Mouse (Mus musculus): ENCODE data around the gene Msh5. TPM values are rescaled to one million over a fixed set of nuclear protein-coding genes. Genes with fewer than 3 reads are reported as not detected.
"Not testable (repeated sequence)": the region's sequence is repeated elsewhere in the genome, so short reads cannot be mapped to it uniquely, and the experiment has no call there.

The Msh5 gene
- polyA plus RNA-seq, 1 experiment from 2014 or later = 2.3 TPM

GRCm38 (mm10) chr17:35044904-35045806 is 1.4 kb downstream of the Msh5 start:
- H3K9ac ChIP-seq (ENCODE audit: low read length) = no peak overlapping the region
- peaks cover 12% of the 10 kb centered on the region; the same call in 1 of the 2 replicates for H3K4me1 ChIP-seq (ENCODE audit: control insufficient read depth, insufficient read depth, low read length)
- H3K27me3 ChIP-seq (replicated peaks; ENCODE audit: control insufficient read depth, insufficient read depth, low read length) = no peaks in the 10 kb centered on the region
- no peaks in the 10 kb centered on the region for H3K9me3 ChIP-seq (replicated peaks; ENCODE audit: control insufficient read depth, low read length)
- no peaks in the 10 kb centered on the region for H3K36me3 ChIP-seq (ENCODE audit: control insufficient read depth, insufficient read depth, low read length)
- H3K4me3 ChIP-seq (ENCODE audit: low read depth, low read length) = peak overlapping the region; percentile 52
- DNase-seq (ENCODE audit: low spot score) = no peak
- WGBS = 92% methylated on average over 7 of the region's 7 CpGs
- H3K27ac ChIP-seq (ENCODE audit: low read depth, low read length) = no peak overlapping the region
- H3K4me2 ChIP-seq (ENCODE audit: low read length) = peak overlapping the region; percentile 98
- ATAC-seq = no peak

- WGBS = 87% methylated on average over 4 of the region's 4 CpGs
- ATAC-seq = no peak
Observed at GRCm38 (mm10) chr17:35043794-35044193, 2.8 kb downstream of the Msh5 start.

GRCm38 (mm10) chr17:35039121-35039873 is 7.2 kb downstream of the Msh5 start:
- Histone ChIP-seq H3K27ac (ENCODE audit: low read depth, low read length) (no peak overlapping the region), H3K36me3 (ENCODE audit: control insufficient read depth, insufficient read depth, low read length) (no peaks in the 10 kb centered on the region), H3K4me1 (ENCODE audit: control insufficient read depth, insufficient read depth, low read length) (no peaks in the 10 kb centered on the region), H3K4me3 (ENCODE audit: low read depth, low read length) (no peak overlapping the region), H3K4me2 (ENCODE audit: low read length) (no peak overlapping the region), H3K9ac (ENCODE audit: low read length) (no peak overlapping the region), H3K27me3 (replicated peaks; ENCODE audit: control insufficient read depth, insufficient read depth, low read length) (no peaks in the 10 kb centered on the region), H3K9me3 (replicated peaks; ENCODE audit: control insufficient read depth, low read length) (no peaks in the 10 kb centered on the region)
- WGBS = 87% methylated on average over 11 of the region's 11 CpGs
- no peak for DNase-seq (ENCODE audit: low spot score)
- ATAC-seq = no peak

More at GRCm38 (mm10) chr17:35043794-35044193, 2.8 kb downstream of the Msh5 start:
- Histone ChIP-seq H3K9me3 (replicated peaks; ENCODE audit: control insufficient read depth, low read length) (no peaks in the 10 kb centered on the region), H3K27ac (ENCODE audit: low read depth, low read length) (no peak overlapping the region), H3K4me1 (ENCODE audit: control insufficient read depth, insufficient read depth, low read length) (peaks cover 7% of the 10 kb centered on the region; the same call in 1 of the 2 replicates), H3K27me3 (replicated peaks; ENCODE audit: control insufficient read depth, insufficient read depth, low read length) (no peaks in the 10 kb centered on the region), H3K9ac (ENCODE audit: low read length) (no peak overlapping the region), H3K36me3 (ENCODE audit: control insufficient read depth, insufficient read depth, low read length) (no peaks in the 10 kb centered on the region), H3K4me2 (ENCODE audit: low read length) (no peak overlapping the region), H3K4me3 (ENCODE audit: low read depth, low read length) (no peak overlapping the region)
- DNase-seq (ENCODE audit: low spot score) = no peak

- H3K36me3 ChIP-seq (ENCODE audit: control insufficient read depth, insufficient read depth, low read length) = no peaks in the 10 kb centered on the region
- no peaks in the 10 kb centered on the region for H3K27me3 ChIP-seq (replicated peaks; ENCODE audit: control insufficient read depth, insufficient read depth, low read length)
- H3K4me2 ChIP-seq (ENCODE audit: low read length) = no peak overlapping the region
- H3K4me3 ChIP-seq (ENCODE audit: low read depth, low read length) = no peak overlapping the region
- H3K4me1 ChIP-seq (ENCODE audit: control insufficient read depth, insufficient read depth, low read length) = no peaks in the 10 kb centered on the region
- no peaks in the 10 kb centered on the region for H3K9me3 ChIP-seq (replicated peaks; ENCODE audit: control insufficient read depth, low read length)
- H3K27ac ChIP-seq (ENCODE audit: low read depth, low read length) = no peak overlapping the region
- H3K9ac ChIP-seq (ENCODE audit: low read length) = no peak overlapping the region
- 83% methylated on average over 6 of the region's 6 CpGs for WGBS
- DNase-seq (ENCODE audit: low spot score) (no peak), ATAC-seq (no peak)
Observed at GRCm38 (mm10) chr17:35034896-35035295, 11.6 kb downstream of the Msh5 start.

- H3K9ac ChIP-seq (ENCODE audit: low read length); H3K4me3 ChIP-seq (ENCODE audit: low read depth, low read length); H3K9me3 ChIP-seq (replicated peaks; ENCODE audit: control insufficient read depth, low read length); H3K27me3 ChIP-seq (replicated peaks; ENCODE audit: control insufficient read depth, insufficient read depth, low read length); H3K36me3 ChIP-seq (ENCODE audit: control insufficient read depth, insufficient read depth, low read length); H3K27ac ChIP-seq (ENCODE audit: low read depth, low read length); H3K4me1 ChIP-seq (ENCODE audit: control insufficient read depth, insufficient read depth, low read length); DNase-seq (ENCODE audit: low spot score); H3K4me2 ChIP-seq (ENCODE audit: low read length); ATAC-seq: not testable (repeated sequence)
- 79% methylated on average over 1 of the region's 1 CpGs for WGBS
Observed at GRCm38 (mm10) chr17:35033703-35034102, 12.8 kb downstream of the Msh5 start.

GRCm38 (mm10) chr17:35032323-35032870 is 14.1 kb downstream of the Msh5 start:
- Histone ChIP-seq H3K27ac (ENCODE audit: low read depth, low read length) (no peak overlapping the region), H3K4me3 (ENCODE audit: low read depth, low read length) (no peak overlapping the region), H3K36me3 (ENCODE audit: control insufficient read depth, insufficient read depth, low read length) (no peaks in the 10 kb centered on the region), H3K4me2 (ENCODE audit: low read length) (no peak overlapping the region), H3K9me3 (replicated peaks; ENCODE audit: control insufficient read depth, low read length) (no peaks in the 10 kb centered on the region), H3K9ac (ENCODE audit: low read length) (no peak overlapping the region), H3K4me1 (ENCODE audit: control insufficient read depth, insufficient read depth, low read length) (peaks cover 6% of the 10 kb centered on the region; the same call in 1 of the 2 replicates), H3K27me3 (replicated peaks; ENCODE audit: control insufficient read depth, insufficient read depth, low read length) (no peaks in the 10 kb centered on the region)
- ATAC-seq = no peak
- no peak for DNase-seq (ENCODE audit: low spot score)
- WGBS = 79% methylated on average over 8 of the region's 8 CpGs

- Histone ChIP-seq H3K9ac (ENCODE audit: low read length) (no peak overlapping the region), H3K27ac (ENCODE audit: low read depth, low read length) (no peak overlapping the region), H3K4me2 (ENCODE audit: low read length) (no peak overlapping the region), H3K4me3 (ENCODE audit: low read depth, low read length) (no peak overlapping the region), H3K36me3 (ENCODE audit: control insufficient read depth, insufficient read depth, low read length) (no peaks in the 10 kb centered on the region), H3K27me3 (replicated peaks; ENCODE audit: control insufficient read depth, insufficient read depth, low read length) (no peaks in the 10 kb centered on the region), H3K9me3 (replicated peaks; ENCODE audit: control insufficient read depth, low read length) (no peaks in the 10 kb centered on the region), H3K4me1 (ENCODE audit: control insufficient read depth, insufficient read depth, low read length) (peaks cover 8% of the 10 kb centered on the region; the same call in 1 of the 2 replicates)
- ATAC-seq (no peak), DNase-seq (ENCODE audit: low spot score) (no peak)
- WGBS = 91% methylated on average over 7 of the region's 7 CpGs
Observed at GRCm38 (mm10) chr17:35031880-35032279, 14.7 kb downstream of the Msh5 start.

- WGBS = 87% methylated on average over 11 of the region's 11 CpGs
- DNase-seq (ENCODE audit: low spot score) = no peak
- Histone ChIP-seq H3K36me3 (ENCODE audit: control insufficient read depth, insufficient read depth, low read length) (no peaks in the 10 kb centered on the region), H3K4me2 (ENCODE audit: low read length) (no peak overlapping the region), H3K4me3 (ENCODE audit: low read depth, low read length) (no peak overlapping the region), H3K27me3 (replicated peaks; ENCODE audit: control insufficient read depth, insufficient read depth, low read length) (no peaks in the 10 kb centered on the region), H3K9me3 (replicated peaks; ENCODE audit: control insufficient read depth, low read length) (no peaks in the 10 kb centered on the region), H3K4me1 (ENCODE audit: control insufficient read depth, insufficient read depth, low read length) (peaks cover 8% of the 10 kb centered on the region; the same call in 1 of the 2 replicates), H3K9ac (ENCODE audit: low read length) (no peak overlapping the region), H3K27ac (ENCODE audit: low read depth, low read length) (no peak overlapping the region)
- ATAC-seq = no peak
Observed at GRCm38 (mm10) chr17:35031272-35031671, 15.3 kb downstream of the Msh5 start.
